Mouse (Mus musculus) ovary, adult 10 weeks (tissue): Measurements from ENCODE around the gene Itpr3. TPM values are rescaled to one million over a fixed set of nuclear protein-coding genes. Genes with fewer than 3 reads are reported as not detected.

Experiments used
- polyA plus RNA-seq: library from polyadenylated mRNA; stranded (reverse); fragments of 350-450 nt; fragmentation: Illumina TruSeq; extraction: RNeasy Lipid Tissue Mini Kit (QIAGEN cat#74804); gene quantifications from one replicate; pipeline ENCODE4 v1.2.3, GENCODE M21; 2014

Gene Itpr3
- polyA plus RNA-seq = 0.37 TPM

DNA sequence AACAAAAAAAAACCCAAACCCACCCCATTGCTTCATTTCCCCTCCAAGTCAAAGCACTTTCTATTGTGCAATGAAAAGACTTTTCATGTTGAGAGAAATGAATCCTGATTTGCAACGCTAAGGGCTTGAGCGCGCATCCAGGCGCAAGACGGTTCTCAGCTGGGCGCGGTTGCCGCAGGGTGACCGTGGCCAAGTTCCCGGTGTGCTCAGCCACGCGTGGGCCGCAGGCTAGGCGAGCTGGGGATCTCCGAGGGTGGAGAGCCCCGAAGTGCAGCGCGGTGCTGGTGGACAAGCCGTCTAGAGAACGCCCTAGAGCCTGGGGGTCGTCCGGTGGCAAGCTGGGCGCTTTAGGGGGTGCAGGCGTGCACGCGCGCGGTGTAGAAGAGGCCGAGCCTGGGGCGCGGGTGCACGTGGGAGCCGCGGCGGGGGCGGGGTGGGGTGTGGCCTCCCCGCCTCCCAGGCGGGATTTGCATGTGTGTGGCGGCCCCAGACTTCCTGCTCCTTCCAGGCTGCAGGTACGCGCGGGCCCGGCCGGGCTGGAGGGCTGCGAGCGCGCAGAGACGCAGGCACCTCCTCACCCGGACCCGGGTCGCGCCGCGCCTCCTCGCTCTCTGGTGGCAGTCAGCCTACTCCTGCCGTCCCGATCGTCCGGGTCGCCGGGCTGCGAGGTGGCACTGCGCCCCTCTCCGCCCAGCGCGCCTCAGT lies at the start of gene Itpr3:
Gene Itpr3 (plus strand): TSS at position 493 of the 705 bp plus-strand sequence.

GRCm38 (mm10) chr17:27028909-27029308 lies 28.2 kb upstream of the Itpr3 start, which contains the start of gene Bak1:
Gene Bak1 (minus strand): TSS chr17:27029009.

DNA sequence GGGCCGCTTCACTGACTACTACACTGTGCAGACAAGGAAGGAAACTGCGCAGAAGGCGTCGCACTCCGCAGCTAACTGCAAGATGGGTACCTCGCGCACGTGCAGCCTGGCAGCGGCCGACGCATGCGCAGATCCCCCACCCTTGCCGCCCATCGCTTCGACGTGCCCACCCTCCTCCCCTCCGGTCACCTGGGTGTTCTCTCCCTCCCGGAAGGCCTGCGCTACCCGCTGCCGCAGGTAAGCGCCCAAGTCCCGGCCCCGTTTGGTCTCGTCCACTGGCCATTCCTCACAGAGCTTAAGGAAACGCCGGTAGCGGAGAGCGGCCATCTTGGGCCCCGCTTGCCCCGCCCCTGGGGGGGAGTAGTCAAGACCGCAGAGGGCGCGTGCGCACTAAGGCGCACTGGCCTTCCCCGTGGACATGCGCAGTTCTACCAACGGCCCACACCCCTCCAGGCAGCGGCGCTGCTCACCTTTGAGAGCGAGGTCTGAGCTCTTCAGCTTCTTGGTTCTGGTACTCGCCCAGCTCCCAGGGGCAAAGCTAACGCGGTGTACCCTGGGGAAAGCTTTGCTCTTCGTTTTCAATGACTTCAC lies 76.5 kb downstream of the Itpr3 start, which contains the start of gene Uqcc2:
Gene Uqcc2 (minus strand): TSS at position 366 of the 591 bp plus-strand sequence.

DNA sequence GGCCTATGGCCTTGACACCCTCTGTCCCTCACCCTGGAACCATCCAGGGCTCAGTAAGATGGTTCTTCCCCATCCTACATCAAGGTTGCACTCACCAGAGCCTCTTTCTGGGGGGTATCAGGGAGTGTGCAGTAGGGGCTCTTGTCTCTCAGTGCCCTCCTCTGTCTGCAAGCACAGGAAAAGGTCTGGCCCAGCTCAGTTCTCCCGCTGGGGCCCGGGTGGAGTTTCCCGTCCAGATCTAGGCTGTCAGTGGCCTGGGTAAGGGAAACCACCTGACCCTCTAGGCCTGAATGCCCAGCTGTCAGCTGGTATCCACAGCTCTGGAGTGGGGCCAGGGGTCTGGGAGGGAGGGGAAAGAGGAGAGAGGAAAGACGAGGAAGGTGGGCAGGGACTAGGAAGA lies 110.4 kb downstream of the Itpr3 start, which contains the start of gene Ip6k3:
Gene Ip6k3 (minus strand): TSS at position 251 of the 400 bp plus-strand sequence.

Other genes with a start within 250 kb of the Itpr3 start
- not detected for gene Nkx2-5, start 212.3 kb upstream of the Itpr3 start, polyA plus RNA-seq
- gene Kifc5b, start 140.2 kb upstream of the Itpr3 start, polyA plus RNA-seq = 0.31 TPM
- 1.8 TPM for gene Phf1, start 124.3 kb upstream of the Itpr3 start, polyA plus RNA-seq
- 11.3 TPM for gene Cuta, start 117.7 kb upstream of the Itpr3 start, polyA plus RNA-seq
- gene Syngap1, start 116.1 kb upstream of the Itpr3 start, polyA plus RNA-seq = 1.2 TPM
- 17.3 TPM for gene Zbtb9, start 84.1 kb upstream of the Itpr3 start, polyA plus RNA-seq
- gene Bak1, start 28.3 kb upstream of the Itpr3 start, polyA plus RNA-seq = 1.3 TPM
- gene Uqcc2, start 76.6 kb downstream of the Itpr3 start, polyA plus RNA-seq = 8.7 TPM
- 0.26 TPM for gene Ip6k3, start 110.5 kb downstream of the Itpr3 start, polyA plus RNA-seq
- gene Lemd2, start 147.2 kb downstream of the Itpr3 start, polyA plus RNA-seq = 1.2 TPM